Mouse (Mus musculus) erythroblast, embryonic 14.5 days (primary cell): ENCODE measurements around the gene Bend6.

ENCODE experiments used
- GATA1 ChIP-seq: IDR thresholded peaks from 2 replicates; pipeline ENCODE4 v1.6.1; 2012; ENCODE audit warnings: low read length, inconsistent platforms, mixed read lengths
- TAL1 ChIP-seq: IDR thresholded peaks from 3 replicates; pipeline ENCODE4 v1.6.1; 2012; ENCODE audit warnings: low read length, inconsistent platforms, mixed read lengths

DNA sequence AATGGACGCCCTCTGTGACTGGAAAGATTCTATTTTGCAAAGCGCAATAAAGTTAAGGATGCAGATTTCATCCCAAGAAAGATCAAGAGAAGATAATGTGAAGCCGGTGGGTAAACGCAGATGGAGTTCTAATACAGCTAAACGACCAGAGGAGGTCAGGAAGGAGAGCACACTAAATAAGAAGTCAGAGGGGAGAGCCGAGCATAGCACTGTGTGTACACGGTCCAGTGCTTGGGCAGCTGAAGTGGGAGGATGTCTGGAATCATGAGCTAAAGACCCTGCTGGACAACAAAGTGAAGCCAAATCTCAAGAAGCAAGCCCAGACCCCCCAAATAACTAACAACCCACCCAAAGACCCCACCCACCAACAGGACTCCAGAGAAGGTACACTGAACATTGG lies 15.4 kb upstream of the Bend6 start:
- TF ChIP-seq TAL1 = no peak
- no peak for TF ChIP-seq GATA1
